Mouse (Mus musculus): ENCODE measurements around the gene Rtl6. TPM values are rescaled to one million over a fixed set of nuclear protein-coding genes. Genes with fewer than 3 reads are reported as not detected.

The Rtl6 gene
- polyA plus RNA-seq, 1 experiment: 6.6 TPM

DNA sequence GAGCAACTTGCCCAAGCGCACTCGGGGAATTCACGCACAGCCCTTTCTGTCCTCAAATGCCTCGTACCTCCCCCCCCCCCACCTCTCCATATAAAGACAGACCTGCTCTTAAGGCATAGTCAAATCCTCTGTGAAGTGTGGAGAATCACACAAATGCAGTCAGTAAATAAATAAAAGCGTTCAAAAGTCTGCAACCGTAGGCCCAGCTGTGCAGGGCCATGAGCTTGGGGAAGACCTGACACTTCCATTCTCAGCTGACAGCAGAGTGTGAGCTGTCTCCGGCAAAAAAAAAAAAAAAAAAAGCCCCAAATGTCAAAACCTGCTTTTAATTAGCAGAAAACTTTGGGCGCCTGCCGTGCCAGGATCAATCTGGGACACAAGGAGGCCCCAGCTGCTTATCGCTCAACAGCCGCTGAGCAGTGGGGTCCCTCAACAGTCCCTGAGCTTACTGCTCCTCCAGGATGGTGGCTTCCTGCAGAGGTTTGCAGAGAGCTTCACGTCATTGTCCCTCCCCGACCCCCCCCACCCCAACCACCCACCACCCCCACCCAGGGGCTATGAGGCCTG lies 34.0 kb upstream of the Rtl6 start:
- Histone ChIP-seq H3K4me3 (replicated peaks; ENCODE audit: extremely low read depth, low read depth, low read length) (no peak overlapping the region), H3K4me1 (ENCODE audit: control insufficient read depth, insufficient read depth, low read length) (no peaks in the 10 kb centered on the region)
- TF ChIP-seq POLR2A (IDR thresholded peaks at IDR 0.05; ENCODE audit: borderline replicate concordance, extremely low read depth, low read depth, low read length) (no peak), CTCF (IDR thresholded peaks at IDR 0.05; ENCODE audit: insufficient read depth, low read length) (no peak)
- WGBS: 56% methylated on average over 13 of the region's 13 CpGs
- DNase-seq: no peak

DNA sequence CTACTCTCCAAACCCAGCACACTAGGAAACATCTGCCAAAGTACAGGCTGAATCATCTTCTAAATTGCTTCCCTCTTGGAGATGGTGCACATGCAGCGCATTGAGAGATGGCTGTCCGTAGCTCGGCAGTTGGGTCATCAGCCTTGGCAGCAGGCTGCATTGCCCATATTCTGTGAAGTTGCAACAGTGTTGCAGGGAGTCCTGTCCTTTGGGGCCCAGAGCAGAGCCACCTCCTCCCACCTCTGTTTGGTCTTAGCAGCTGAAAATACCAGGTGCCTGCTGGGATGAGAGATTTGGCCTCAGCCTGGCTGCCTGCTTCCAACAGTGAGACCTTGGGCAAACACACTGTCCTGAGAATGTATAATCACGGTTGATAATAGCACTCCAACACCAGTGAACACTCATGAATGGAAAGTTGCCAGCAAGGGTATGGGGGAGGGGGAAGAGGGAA lies 30.8 kb upstream of the Rtl6 start:
- no peak for DNase-seq
- H3K4me3 ChIP-seq (replicated peaks; ENCODE audit: extremely low read depth, low read depth, low read length): no peak overlapping the region
- no peak for TF ChIP-seq CTCF (IDR thresholded peaks at IDR 0.05; ENCODE audit: insufficient read depth, low read length)
- no peak for TF ChIP-seq POLR2A (IDR thresholded peaks at IDR 0.05; ENCODE audit: borderline replicate concordance, extremely low read depth, low read depth, low read length)
- no peaks in the 10 kb centered on the region for H3K4me1 ChIP-seq (ENCODE audit: control insufficient read depth, insufficient read depth, low read length)
- 56% methylated on average over 4 of the region's 4 CpGs for WGBS

DNA sequence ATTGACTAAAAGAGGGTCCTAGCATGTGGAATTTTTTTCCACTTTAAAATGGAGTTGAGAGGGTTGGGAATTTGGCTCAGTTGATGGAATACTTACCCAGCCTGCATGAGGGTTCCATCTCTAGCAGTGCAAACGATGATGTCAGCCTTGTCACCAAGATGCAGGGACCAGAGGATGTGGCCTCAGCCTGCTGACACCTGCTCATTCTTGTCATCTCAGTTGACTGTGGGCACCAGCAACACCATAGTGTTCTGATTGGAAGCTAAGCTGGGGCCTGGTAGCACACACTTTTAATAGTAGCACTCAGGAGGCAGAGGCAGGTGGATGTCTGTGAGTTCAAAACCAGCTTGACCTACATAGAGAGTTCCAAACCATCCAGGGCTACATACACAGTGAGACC lies 21.0 kb upstream of the Rtl6 start:
- DNase-seq: no peak
- no peaks in the 10 kb centered on the region for H3K4me1 ChIP-seq (ENCODE audit: control insufficient read depth, insufficient read depth, low read length)
- no peak overlapping the region for H3K4me3 ChIP-seq (replicated peaks; ENCODE audit: extremely low read depth, low read depth, low read length)
- TF ChIP-seq CTCF (IDR thresholded peaks at IDR 0.05; ENCODE audit: insufficient read depth, low read length) (no peak), POLR2A (IDR thresholded peaks at IDR 0.05; ENCODE audit: borderline replicate concordance, extremely low read depth, low read depth, low read length) (no peak)
- 58% methylated on average over 1 of the region's 1 CpGs for WGBS

DNA sequence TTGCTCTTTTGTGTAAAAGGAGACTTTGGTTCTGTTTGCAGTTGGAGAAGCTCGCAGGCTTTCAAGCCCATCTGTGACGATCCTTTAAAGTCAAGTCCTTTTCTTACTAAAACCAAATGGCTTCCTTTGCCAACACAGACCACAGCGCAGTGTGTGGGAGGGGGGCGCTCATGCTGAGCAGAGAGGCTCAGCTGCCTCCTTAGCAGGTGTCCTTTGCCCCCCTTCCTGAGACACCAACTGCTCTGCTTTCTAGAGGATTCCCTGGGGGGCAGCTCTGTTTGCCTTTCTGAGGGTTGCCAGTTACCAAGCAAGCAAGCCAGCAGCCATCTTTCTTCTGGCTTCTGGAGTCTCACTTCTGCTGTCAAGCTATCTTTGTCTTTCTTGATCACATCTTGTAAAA lies 19.4 kb upstream of the Rtl6 start:
- Histone ChIP-seq H3K4me3 (replicated peaks; ENCODE audit: extremely low read depth, low read depth, low read length) (no peak overlapping the region), H3K4me1 (ENCODE audit: control insufficient read depth, insufficient read depth, low read length) (no peaks in the 10 kb centered on the region)
- no peak for TF ChIP-seq POLR2A (IDR thresholded peaks at IDR 0.05; ENCODE audit: borderline replicate concordance, extremely low read depth, low read depth, low read length)
- TF ChIP-seq CTCF (IDR thresholded peaks at IDR 0.05; ENCODE audit: insufficient read depth, low read length): no peak
- no peak for DNase-seq
- WGBS: 44% methylated on average over 4 of the region's 4 CpGs

DNA sequence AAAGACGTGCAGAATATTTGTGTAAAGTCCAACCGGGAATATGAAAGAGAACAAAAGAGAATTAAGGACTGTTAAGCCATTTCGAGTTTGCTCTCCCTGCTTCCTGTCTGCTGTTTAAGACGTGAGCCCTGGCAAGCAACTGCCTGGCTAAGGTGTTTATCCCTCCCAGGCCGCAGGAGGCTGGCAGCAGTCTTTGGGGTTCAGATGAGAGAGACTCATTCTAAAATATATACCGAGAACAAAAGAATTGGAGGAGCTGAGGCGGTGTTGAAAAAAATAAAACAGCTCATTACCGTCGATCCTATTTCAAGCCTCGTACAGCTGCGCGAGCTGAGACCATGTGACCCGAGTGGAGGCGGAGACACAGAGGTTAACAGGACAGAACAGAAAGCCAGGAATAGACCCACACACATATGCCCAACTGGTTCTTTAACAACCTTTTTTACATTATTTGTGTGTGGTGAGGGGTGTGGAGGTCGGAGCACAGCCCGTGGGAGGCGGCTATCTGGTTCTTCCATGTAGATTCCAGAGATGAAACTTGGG lies 9.0 kb upstream of the Rtl6 start:
- no peak for TF ChIP-seq CTCF (IDR thresholded peaks at IDR 0.05; ENCODE audit: insufficient read depth, low read length)
- no peak for TF ChIP-seq POLR2A (IDR thresholded peaks at IDR 0.05; ENCODE audit: borderline replicate concordance, extremely low read depth, low read depth, low read length)
- no peak for DNase-seq
- 56% methylated on average over 17 of the region's 17 CpGs for WGBS
- Histone ChIP-seq H3K4me3 (replicated peaks; ENCODE audit: extremely low read depth, low read depth, low read length) (no peak overlapping the region), H3K4me1 (ENCODE audit: control insufficient read depth, insufficient read depth, low read length) (no peaks in the 10 kb centered on the region)

DNA sequence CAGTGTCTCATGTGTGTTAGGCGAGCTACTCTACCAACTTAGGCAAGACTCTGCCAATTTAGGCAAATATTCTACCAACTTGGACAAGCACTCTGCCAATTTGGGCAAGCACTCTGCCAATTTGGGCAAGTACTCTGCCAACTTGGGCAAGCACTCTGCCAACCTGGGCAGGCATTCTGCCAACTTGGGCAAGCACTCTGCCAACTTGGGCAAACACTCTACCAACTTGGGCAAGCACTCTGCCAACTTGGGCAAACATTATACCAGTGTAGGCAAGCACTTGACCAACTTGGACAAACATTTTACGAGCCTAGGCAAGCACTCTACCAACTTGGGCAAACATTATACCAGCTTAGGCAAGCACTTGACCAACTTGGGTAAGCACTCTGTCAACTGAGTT lies 3.9 kb upstream of the Rtl6 start:
- no peak for TF ChIP-seq POLR2A (IDR thresholded peaks at IDR 0.05; ENCODE audit: borderline replicate concordance, extremely low read depth, low read depth, low read length)
- TF ChIP-seq CTCF (IDR thresholded peaks at IDR 0.05; ENCODE audit: insufficient read depth, low read length): no peak
- 65% methylated on average over 2 of the region's 2 CpGs for WGBS
- H3K4me1 ChIP-seq (ENCODE audit: control insufficient read depth, insufficient read depth, low read length): no peaks in the 10 kb centered on the region
- H3K4me3 ChIP-seq (replicated peaks; ENCODE audit: extremely low read depth, low read depth, low read length): no peak overlapping the region
- DNase-seq: no peak

DNA sequence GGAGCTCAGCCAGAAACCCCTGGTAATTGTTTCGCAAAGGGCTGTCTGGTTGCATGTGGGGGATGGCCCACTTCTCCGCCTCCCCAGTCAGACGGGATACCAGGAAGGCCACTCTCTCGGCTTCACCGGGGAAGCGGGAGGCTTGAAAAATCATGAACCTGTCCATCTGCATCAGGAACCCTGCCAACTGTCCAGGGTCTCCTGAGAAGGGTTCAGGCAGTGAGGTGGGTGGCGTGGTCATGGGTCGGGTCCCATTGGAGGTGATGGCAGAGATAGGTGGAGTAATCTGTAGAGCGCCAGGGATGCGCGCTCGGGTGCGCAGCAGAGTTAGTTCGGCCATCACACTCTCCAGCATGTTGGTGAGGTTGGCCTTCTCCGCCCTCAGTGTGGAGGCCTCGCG lies 949 bp downstream of the Rtl6 start:
- H3K4me3 ChIP-seq (replicated peaks; ENCODE audit: extremely low read depth, low read depth, low read length): no peak overlapping the region

DNA sequence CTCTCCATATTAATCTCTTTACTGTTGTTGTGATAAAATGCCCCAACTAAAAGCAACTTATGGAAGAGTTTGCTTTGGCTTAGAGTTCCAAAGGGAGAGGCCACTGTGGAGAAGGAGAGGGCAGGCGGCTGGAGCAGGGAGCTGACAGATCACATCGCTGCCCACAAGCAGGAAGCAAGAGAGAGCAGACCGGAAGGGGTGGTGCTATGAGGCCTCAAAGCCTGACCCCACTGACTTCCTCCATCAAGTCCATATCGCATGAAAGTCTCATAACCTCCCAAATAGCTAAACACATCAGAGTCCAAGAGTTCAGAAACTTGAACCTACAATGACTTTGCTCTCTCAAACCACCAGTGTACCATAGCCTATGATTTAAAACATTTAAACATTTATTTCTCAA lies 6.6 kb downstream of the Rtl6 start:
- 34% methylated on average over 4 of the region's 4 CpGs for WGBS
- DNase-seq: no peak
- no peak for TF ChIP-seq CTCF (IDR thresholded peaks at IDR 0.05; ENCODE audit: insufficient read depth, low read length)
- no peak for TF ChIP-seq POLR2A (IDR thresholded peaks at IDR 0.05; ENCODE audit: borderline replicate concordance, extremely low read depth, low read depth, low read length)
- H3K4me3 ChIP-seq (replicated peaks; ENCODE audit: extremely low read depth, low read depth, low read length): no peak overlapping the region
- H3K4me1 ChIP-seq (ENCODE audit: control insufficient read depth, insufficient read depth, low read length): no peaks in the 10 kb centered on the region

More for the DNA sequence above, 949 bp downstream of the Rtl6 start:
- 98% methylated on average over 17 of the region's 17 CpGs for WGBS
- no peaks in the 10 kb centered on the region for H3K4me1 ChIP-seq (ENCODE audit: control insufficient read depth, insufficient read depth, low read length)
- TF ChIP-seq POLR2A (IDR thresholded peaks at IDR 0.05; ENCODE audit: borderline replicate concordance, extremely low read depth, low read depth, low read length): no peak
- no peak for TF ChIP-seq CTCF (IDR thresholded peaks at IDR 0.05; ENCODE audit: insufficient read depth, low read length)
- DNase-seq: no peak

DNA sequence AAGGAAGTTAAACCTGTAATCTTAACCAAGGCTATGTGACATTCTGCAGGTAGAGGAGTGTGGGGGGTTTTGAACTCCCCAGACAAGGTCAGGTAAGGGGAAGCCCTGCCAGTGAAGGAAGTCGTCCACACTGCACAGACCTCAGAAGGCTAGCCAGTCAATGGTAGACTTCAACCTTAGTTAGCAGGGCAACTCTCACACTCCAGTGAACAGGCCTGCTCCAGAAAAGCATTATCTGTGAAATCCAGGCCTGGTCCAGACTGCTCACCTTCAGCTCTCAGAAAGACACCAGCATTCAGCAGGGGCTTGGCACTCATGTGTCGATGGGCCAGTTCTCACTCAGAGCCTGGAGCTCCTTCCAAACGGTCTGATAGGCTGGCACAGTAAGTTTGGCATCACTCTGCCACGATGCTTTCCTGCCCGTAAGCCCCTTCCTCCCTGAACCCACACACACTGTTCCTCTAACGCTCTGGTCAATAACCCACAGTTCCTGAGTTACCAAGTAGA lies 8.3 kb downstream of the Rtl6 start:
- H3K4me1 ChIP-seq (ENCODE audit: control insufficient read depth, insufficient read depth, low read length): no peaks in the 10 kb centered on the region
- H3K4me3 ChIP-seq (replicated peaks; ENCODE audit: extremely low read depth, low read depth, low read length): no peak overlapping the region
- no peak for DNase-seq
- no peak for TF ChIP-seq POLR2A (IDR thresholded peaks at IDR 0.05; ENCODE audit: borderline replicate concordance, extremely low read depth, low read depth, low read length)
- TF ChIP-seq CTCF (IDR thresholded peaks at IDR 0.05; ENCODE audit: insufficient read depth, low read length): no peak
- WGBS: 83% methylated on average over 6 of the region's 6 CpGs

DNA sequence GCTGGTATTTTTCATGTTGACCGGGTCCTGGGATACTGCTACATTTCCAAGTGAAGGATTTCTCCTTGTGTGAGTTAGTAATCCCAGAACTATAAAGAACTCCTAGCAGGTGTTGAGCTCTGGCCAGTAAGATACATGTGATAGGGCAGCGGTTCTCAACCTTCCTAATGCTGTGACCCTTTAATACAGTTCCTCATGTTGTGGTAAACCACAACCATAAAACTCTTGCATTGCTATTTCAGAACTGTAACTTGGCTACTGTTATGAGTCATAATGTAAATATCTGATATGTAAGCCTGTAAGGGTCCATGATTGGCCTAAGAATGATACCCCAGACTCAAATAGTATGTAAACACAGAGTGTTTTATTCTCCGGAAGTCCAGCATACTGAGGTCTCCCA lies 11.6 kb downstream of the Rtl6 start:
- 81% methylated on average over 3 of the region's 3 CpGs for WGBS
- TF ChIP-seq CTCF (IDR thresholded peaks at IDR 0.05; ENCODE audit: insufficient read depth, low read length): no peak
- TF ChIP-seq POLR2A (IDR thresholded peaks at IDR 0.05; ENCODE audit: borderline replicate concordance, extremely low read depth, low read depth, low read length): no peak
- no peaks in the 10 kb centered on the region for H3K4me1 ChIP-seq (ENCODE audit: control insufficient read depth, insufficient read depth, low read length)
- H3K4me3 ChIP-seq (replicated peaks; ENCODE audit: extremely low read depth, low read depth, low read length): no peak overlapping the region
- no peak for DNase-seq

Data from lung, adult 2 months (tissue).